Comparison of ENCODE assay signal across 18 mouse cellular contexts in genomic region chr11:55764846-55765245, GRCm38 (mm10).
"Had no signal": no experiment of that assay in that cellular context is flagged by ENCODE, and none has a peak within 500 bp of the region (broad histone marks: within the 10 kb centered on the region; RNA-seq: fewer than 3 reads in every experiment).

No protein-coding gene starts in this region.

- H3K4me2 ChIP-seq: lung, embryonic 14.5 days; neural tube, embryonic 13.5 days; neural tube, embryonic 15.5 days had no signal

- DNase-seq: lung, adult 18-20 months; lung, embryonic 14.5 days; lung, postnatal 10 days; lung, postnatal 4 days; midbrain, embryonic 14.5 days; retina, postnatal 1 day; right cerebral cortex, adult 18-20 months; right cerebral cortex, postnatal 25 days; right cerebral cortex, postnatal 4 days; spleen, adult 18-20 months; thymus, adult 18-20 months; thymus, postnatal 14 days; thymus, postnatal 36 days had no signal

- ATAC-seq: midbrain, embryonic 16.5 days had no signal

- H3K27me3 ChIP-seq: neural tube, embryonic 13.5 days; neural tube, embryonic 15.5 days had no signal

- H3K27ac ChIP-seq: midbrain, embryonic 10.5 days; neural tube, embryonic 13.5 days; neural tube, embryonic 15.5 days had no signal

- H3K4me1 ChIP-seq: midbrain, embryonic 10.5 days; neural tube, embryonic 13.5 days; neural tube, embryonic 15.5 days had no signal

- H3K36me3 ChIP-seq: midbrain, embryonic 10.5 days; neural tube, embryonic 13.5 days; neural tube, embryonic 15.5 days had no signal

- H3K4me3 ChIP-seq: midbrain, embryonic 10.5 days; myocyte; neural tube, embryonic 13.5 days; neural tube, embryonic 15.5 days had no signal

- H3K9ac ChIP-seq: lung, embryonic 14.5 days; neural tube, embryonic 13.5 days; neural tube, embryonic 15.5 days had no signal

- H3K9me3 ChIP-seq: midbrain, embryonic 10.5 days; neural tube, embryonic 13.5 days; neural tube, embryonic 15.5 days had no signal
